Comparison of ENCODE assay signal across 7 mouse cellular contexts in genomic region chr3:27689149-27689865, GRCm38 (mm10). TPM values are rescaled to one million over a fixed set of nuclear protein-coding genes. Genes with fewer than 3 reads are reported as not detected.
DNase-seq lines count a peak whose midpoint lies in the region; ATAC-seq and TF ChIP-seq lines count a peak whose summit lies in the region.

No protein-coding gene starts in this region.

- peak overlapping the region; percentile 47; the same call in 1 of the 2 replicates for H3K9ac ChIP-seq in liver, postnatal 0 days (replicated peaks)
- H3K9ac ChIP-seq in hindbrain, embryonic 11.5 days (ENCODE audit: low read depth, low read length): no peak overlapping the region

- no peaks in the 10 kb centered on the region for H3K27me3 ChIP-seq in spleen, adult 2 months (ENCODE audit: control insufficient read depth, insufficient read depth, low read length)
- no peaks in the 10 kb centered on the region for H3K27me3 ChIP-seq in liver, postnatal 0 days (ENCODE audit: insufficient read depth, low read length)
- H3K27me3 ChIP-seq in hindbrain, embryonic 11.5 days (ENCODE audit: control insufficient read depth, insufficient read depth, low read length): no peaks in the 10 kb centered on the region

- TF ChIP-seq POLR2A in spleen, adult 2 months (IDR thresholded peaks at IDR 0.05; ENCODE audit: low read depth, low read length): no peak

- H3K27ac ChIP-seq in spleen, adult 2 months (ENCODE audit: insufficient read depth, low read length): 0 out of 2 replicates have a peak overlapping the region, but pooled peaks have one; percentile 64
- peak overlapping the region; percentile 98 for H3K27ac ChIP-seq in liver, postnatal 0 days (ENCODE audit: low read depth)
- no peak overlapping the region for H3K27ac ChIP-seq in hindbrain, embryonic 11.5 days (ENCODE audit: low read depth, low read length)

- 63% methylated on average over 12 of the region's 12 CpGs for WGBS in spleen, adult 2 months
- 37% methylated on average over 12 of the region's 12 CpGs for WGBS in liver, postnatal 0 days (ENCODE audit: insufficient replicate concordance)
- WGBS in hindbrain, embryonic 11.5 days: 91% methylated on average over 12 of the region's 12 CpGs

- H3K9me3 ChIP-seq in liver, postnatal 0 days (ENCODE audit: low read length): no peaks in the 10 kb centered on the region
- no peaks in the 10 kb centered on the region for H3K9me3 ChIP-seq in hindbrain, embryonic 11.5 days (ENCODE audit: control insufficient read depth, low read length)

- H3K4me1 ChIP-seq in spleen, adult 2 months (ENCODE audit: control insufficient read depth, insufficient read depth, insufficient read length): peaks cover 4% of the 10 kb centered on the region; the same call in 1 of the 2 replicates
- peaks cover 75% of the 10 kb centered on the region for H3K4me1 ChIP-seq in liver, postnatal 0 days (ENCODE audit: insufficient read depth)
- no peaks in the 10 kb centered on the region for H3K4me1 ChIP-seq in hindbrain, embryonic 11.5 days (replicated peaks; ENCODE audit: control insufficient read depth, insufficient read depth, low read length)

- peak; percentile 47 for ATAC-seq in liver, postnatal 0 days
- no peak for ATAC-seq in hindbrain, embryonic 11.5 days (ENCODE audit: low FRiP score)

- no peak for TF ChIP-seq CTCF in spleen, adult 2 months (IDR thresholded peaks at IDR 0.05; ENCODE audit: extremely low read depth, insufficient read depth, insufficient read length, insufficient replicate concordance)
- TF ChIP-seq CTCF in liver, postnatal 0 days (IDR thresholded peaks at IDR 0.05; ENCODE audit: low read depth): no peak

- no peak; the same call in 1 of the 2 replicates for TF ChIP-seq EP300 in liver, postnatal 0 days (IDR thresholded peaks at IDR 0.05; ENCODE audit: low read depth)

- intact Hi-C loops in heart, postnatal 10 days (cut with DNase I): no loop called here

- DNase-seq in spleen, adult 2 months (ENCODE audit: low read depth in 1 of 2, low spot score in 2 of 2): no peak
- no peak for DNase-seq in spleen, adult 12 weeks (ENCODE audit: low spot score)
- peak; percentile 87 for DNase-seq in cerebellum, adult 9-10 months
- peak; percentile 66 to 77 for DNase-seq in heart, postnatal 10 days
- peak; percentile 70 for DNase-seq in liver, postnatal 0 days
- DNase-seq in thymus, postnatal 14 days: no peak
- no peak for DNase-seq in hindbrain, embryonic 11.5 days (ENCODE audit: low spot score)

- no peaks in the 10 kb centered on the region for H3K36me3 ChIP-seq in spleen, adult 2 months (ENCODE audit: control insufficient read depth, insufficient read depth, low read length)
- H3K36me3 ChIP-seq in liver, postnatal 0 days (replicated peaks; ENCODE audit: insufficient read depth, low read length): no peaks in the 10 kb centered on the region; the same call in 1 of the 2 replicates
- H3K36me3 ChIP-seq in hindbrain, embryonic 11.5 days (ENCODE audit: control insufficient read depth, insufficient read depth, low read length): no peaks in the 10 kb centered on the region

- peak overlapping the region; percentile 45 for H3K4me2 ChIP-seq in liver, postnatal 0 days (ENCODE audit: low read depth, low read length)
- H3K4me2 ChIP-seq in hindbrain, embryonic 11.5 days (replicated peaks; ENCODE audit: low read depth, low read length): no peak overlapping the region

- no peak overlapping the region for H3K4me3 ChIP-seq in spleen, adult 2 months (ENCODE audit: extremely low read depth, insufficient read depth, insufficient read length)
- peak overlapping the region; percentile 7; the same call in 1 of the 2 replicates for H3K4me3 ChIP-seq in liver, postnatal 0 days (ENCODE audit: low read depth, low read length)
- H3K4me3 ChIP-seq in hindbrain, embryonic 11.5 days (ENCODE audit: low read depth, low read length): no peak overlapping the region

RNA-seq across cellular contexts. Expression of gene Fndc3b, which starts 21.8 kb away (rescaled TPM):
- polyA plus RNA-seq in spleen, adult 2 months (2012; rRNA removed): 3.8 and 5.4 TPM in 2 replicates
- total RNA-seq in heart, postnatal 10 days (2021): 10 to 100 TPM; 77.3 to 95.8 TPM
- 12.0 and 14.9 TPM in 2 replicates for polyA plus RNA-seq in liver, postnatal 0 days (2015; fragmentation: Nextera tagmentation; extraction: Ambion mirVana)
- 11.4 and 12.8 TPM in 2 replicates for polyA plus RNA-seq in hindbrain, embryonic 11.5 days (2014; fragmentation: Nextera tagmentation; extraction: Ambion mirVana)

Comparison
In these comparisons a context has a peak if more than half of its experiments do, and no peak if none do; other contexts are left out.
1. DNase-seq: peak in cerebellum, adult 9-10 months (single experiment), heart, postnatal 10 days (2 of 2) and liver, postnatal 0 days (single experiment); none in spleen, adult 2 months (0 of 2), spleen, adult 12 weeks (single experiment), thymus, postnatal 14 days (single experiment) and hindbrain, embryonic 11.5 days (single experiment).